Mouse (Mus musculus) C2C12 (cell line): ENCODE data around the gene Sema3b.

Source experiments
- CEBPB ChIP-seq: IDR thresholded peaks from one replicate; pipeline ENCODE4 v1.6.1; 2011; ENCODE audit warnings: low read depth, mild to moderate bottlenecking, control low read depth, moderate library complexity
- CTCF ChIP-seq: IDR thresholded peaks from one replicate; pipeline ENCODE4 v1.5.1; 2011; ENCODE audit not compliant: control insufficient read depth, insufficient read depth, insufficient read length
- MAX ChIP-seq: IDR thresholded peaks from one replicate; pipeline ENCODE4 v1.6.1; 2011; ENCODE audit warnings: mild to moderate bottlenecking, control low read depth
- USF1 ChIP-seq: IDR thresholded peaks from one replicate; pipeline ENCODE4 v1.6.1; 2011; ENCODE audit warnings: low read depth, mild to moderate bottlenecking, control low read depth, moderate library complexity

DNA sequence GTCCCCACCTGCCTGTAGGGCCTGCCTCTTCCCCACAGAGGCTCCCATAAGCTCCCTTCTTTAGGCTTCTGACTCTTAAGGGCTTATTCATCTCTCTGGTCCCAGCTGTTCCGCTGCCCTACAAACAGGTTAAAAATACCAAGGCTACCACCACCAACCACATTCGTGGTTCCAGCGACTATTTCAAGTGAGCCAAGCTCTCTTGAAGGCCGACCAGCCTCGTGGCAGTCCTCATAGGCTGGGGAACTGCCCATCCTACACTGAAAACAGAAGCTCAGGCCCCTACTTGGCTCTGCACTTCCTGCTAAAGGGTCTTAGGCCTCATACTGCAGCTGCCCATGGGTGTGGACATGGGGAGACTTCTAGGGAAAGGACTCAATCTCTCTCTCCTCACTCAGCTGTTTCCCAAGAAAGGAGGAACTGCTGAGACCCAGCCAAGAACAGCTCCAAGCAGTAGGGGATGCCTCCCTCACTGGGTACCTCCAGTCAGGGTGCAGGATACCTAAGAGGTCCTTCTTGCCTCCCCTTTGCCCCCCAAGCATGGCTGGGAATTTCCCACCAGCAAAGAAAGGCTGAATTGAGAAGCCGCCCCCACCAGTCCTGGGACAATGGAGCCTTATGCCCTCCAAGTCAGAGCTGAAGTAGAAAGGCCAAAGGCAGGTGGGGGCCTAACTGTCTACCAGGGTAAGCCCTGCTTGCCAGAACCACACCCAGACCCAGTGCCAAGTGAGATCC is 2.6 kb upstream of the Sema3b start:
- TF ChIP-seq CTCF (no peak), CEBPB (no peak), USF1 (no peak), MAX (no peak)
